Mouse (Mus musculus): ENCODE results near the gene Awat1. TPM values are rescaled to one million over a fixed set of nuclear protein-coding genes. Genes with fewer than 3 reads are reported as not detected.

Awat1 gene
- polyA plus RNA-seq (2012; ENCODE audit: insufficient read depth, insufficient read length, missing spikeins) = not detected in 2 replicates

DNA sequence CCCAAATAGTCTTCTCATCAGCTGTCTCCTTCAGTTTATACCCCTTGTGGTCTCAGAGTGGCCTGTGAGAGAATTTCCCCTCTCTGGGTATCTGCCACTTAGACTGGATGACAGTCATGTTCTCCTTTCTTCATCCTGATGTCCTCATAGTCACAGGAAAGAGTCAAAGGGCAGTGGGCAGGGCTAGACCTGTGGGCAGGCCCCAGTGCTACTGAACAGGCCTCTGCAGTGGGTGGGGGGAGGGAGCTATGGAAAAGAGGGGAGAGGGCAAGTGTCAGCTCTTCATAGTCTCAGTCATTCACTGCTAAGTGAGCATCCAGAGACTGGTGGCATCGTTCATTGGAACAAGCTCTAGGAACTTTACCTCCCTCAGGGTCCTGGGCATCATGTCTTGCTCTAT lies at the start of gene Awat1:
TSS of gene Awat1 (plus strand) at position 301 of the 400 bp plus-strand sequence.
- TF ChIP-seq CTCF (IDR thresholded peaks at IDR 0.05; ENCODE audit: low read depth, low read length) (no peak), POLR2A (IDR thresholded peaks at IDR 0.05; ENCODE audit: borderline replicate concordance, low read depth, low read length) (no peak)
- H3K4me3 ChIP-seq (ENCODE audit: insufficient read depth, low read length) = no peak within 1 kb of the TSS
- no peak within 1 kb of the TSS for H3K27ac ChIP-seq (ENCODE audit: insufficient read depth, low read depth, low read length)
- H3K4me1 ChIP-seq (ENCODE audit: control insufficient read depth, insufficient read depth, low read length) = no peaks in the 10 kb centered on the region

- TF ChIP-seq POLR2A (IDR thresholded peaks at IDR 0.05; ENCODE audit: borderline replicate concordance, low read depth, low read length) (no peak), CTCF (IDR thresholded peaks at IDR 0.05; ENCODE audit: low read depth, low read length) (no peak)
- Histone ChIP-seq H3K4me1 (ENCODE audit: control insufficient read depth, insufficient read depth, low read length) (no peaks in the 10 kb centered on the region), H3K27ac (ENCODE audit: insufficient read depth, low read depth, low read length) (no peak within 1 kb of the TSS), H3K4me3 (ENCODE audit: insufficient read depth, low read length) (no peak within 1 kb of the TSS)
Measured at GRCm38 (mm10) chrX:100524471-100524870, 47.6 kb upstream of the Awat1 start, which contains the start of gene Dgat2l6. TSS of gene Dgat2l6 (plus strand) at chrX:100524838.

- Histone ChIP-seq H3K27ac (ENCODE audit: insufficient read depth, low read depth, low read length) (no peak overlapping the region), H3K4me3 (ENCODE audit: insufficient read depth, low read length) (no peak overlapping the region), H3K4me1 (ENCODE audit: control insufficient read depth, insufficient read depth, low read length) (no peaks in the 10 kb centered on the region)
- no peak for TF ChIP-seq CTCF (IDR thresholded peaks at IDR 0.05; ENCODE audit: low read depth, low read length)
- TF ChIP-seq POLR2A (IDR thresholded peaks at IDR 0.05; ENCODE audit: borderline replicate concordance, low read depth, low read length) = no peak
Measured at GRCm38 (mm10) chrX:100556026-100556425, 16.0 kb upstream of the Awat1 start.

- TF ChIP-seq CTCF (IDR thresholded peaks at IDR 0.05; ENCODE audit: low read depth, low read length) (no peak), POLR2A (IDR thresholded peaks at IDR 0.05; ENCODE audit: borderline replicate concordance, low read depth, low read length) (no peak)
- Histone ChIP-seq H3K4me3 (ENCODE audit: insufficient read depth, low read length) (no peak overlapping the region), H3K4me1 (ENCODE audit: control insufficient read depth, insufficient read depth, low read length) (no peaks in the 10 kb centered on the region), H3K27ac (ENCODE audit: insufficient read depth, low read depth, low read length) (no peak overlapping the region)
Measured at GRCm38 (mm10) chrX:100565696-100566095, 6.4 kb upstream of the Awat1 start.

GRCm38 (mm10) chrX:100594791-100595190 lies 22.7 kb downstream of the Awat1 start, which contains the start of gene P2ry4:
TSS of gene P2ry4 (minus strand) at chrX:100594869.
- Histone ChIP-seq H3K27ac (ENCODE audit: insufficient read depth, low read depth, low read length) (no peak within 1 kb of the TSS), H3K4me3 (ENCODE audit: insufficient read depth, low read length) (no peak within 1 kb of the TSS), H3K4me1 (ENCODE audit: control insufficient read depth, insufficient read depth, low read length) (no peaks in the 10 kb centered on the region)
- TF ChIP-seq POLR2A (IDR thresholded peaks at IDR 0.05; ENCODE audit: borderline replicate concordance, low read depth, low read length) = no peak
- TF ChIP-seq CTCF (IDR thresholded peaks at IDR 0.05; ENCODE audit: low read depth, low read length) = no peak

- H3K4me3 ChIP-seq (ENCODE audit: insufficient read depth, low read length) = no peak overlapping the region
- TF ChIP-seq POLR2A (IDR thresholded peaks at IDR 0.05; ENCODE audit: borderline replicate concordance, low read depth, low read length) (no peak), CTCF (IDR thresholded peaks at IDR 0.05; ENCODE audit: low read depth, low read length) (no peak)
- no peak overlapping the region for H3K27ac ChIP-seq (ENCODE audit: insufficient read depth, low read depth, low read length)
- H3K4me1 ChIP-seq (ENCODE audit: control insufficient read depth, insufficient read depth, low read length) = peaks cover 2% of the 10 kb centered on the region; the same call in 1 of the 2 replicates
Measured at GRCm38 (mm10) chrX:100597439-100597838, 25.4 kb downstream of the Awat1 start.

DNA sequence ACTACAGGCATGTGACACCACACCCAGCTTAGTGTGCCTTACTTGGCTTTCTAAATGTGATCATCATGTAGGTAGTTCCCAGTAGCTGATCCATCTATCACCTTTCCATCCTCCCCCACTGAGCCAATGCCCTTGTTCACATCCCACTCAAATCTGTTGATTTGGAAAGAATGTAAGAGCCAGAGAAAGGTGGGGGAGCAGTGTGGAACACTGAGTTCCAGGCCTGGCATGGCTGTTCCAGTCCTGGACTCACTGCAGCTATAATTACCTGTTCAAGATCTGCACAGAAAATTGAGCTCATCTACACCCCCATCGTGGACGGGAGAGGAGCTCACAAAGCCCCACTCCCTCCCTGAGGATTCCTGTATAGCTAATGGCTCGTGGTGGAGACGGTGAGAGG lies 27.7 kb downstream of the Awat1 start:
- Histone ChIP-seq H3K4me3 (ENCODE audit: insufficient read depth, low read length) (no peak overlapping the region), H3K4me1 (ENCODE audit: control insufficient read depth, insufficient read depth, low read length) (peaks cover 2% of the 10 kb centered on the region; the same call in 1 of the 2 replicates), H3K27ac (ENCODE audit: insufficient read depth, low read depth, low read length) (no peak overlapping the region)
- no peak for TF ChIP-seq POLR2A (IDR thresholded peaks at IDR 0.05; ENCODE audit: borderline replicate concordance, low read depth, low read length)
- no peak for TF ChIP-seq CTCF (IDR thresholded peaks at IDR 0.05; ENCODE audit: low read depth, low read length)

- peaks cover 2% of the 10 kb centered on the region; the same call in 1 of the 2 replicates for H3K4me1 ChIP-seq (ENCODE audit: control insufficient read depth, insufficient read depth, low read length)
- H3K4me3 ChIP-seq (ENCODE audit: insufficient read depth, low read length) = no peak within 1 kb of the TSS
- H3K27ac ChIP-seq (ENCODE audit: insufficient read depth, low read depth, low read length) = no peak within 1 kb of the TSS
- no peak for TF ChIP-seq CTCF (IDR thresholded peaks at IDR 0.05; ENCODE audit: low read depth, low read length)
- no peak for TF ChIP-seq POLR2A (IDR thresholded peaks at IDR 0.05; ENCODE audit: borderline replicate concordance, low read depth, low read length)
Measured at GRCm38 (mm10) chrX:100605314-100605713, 33.3 kb downstream of the Awat1 start, which contains the start of gene Arr3. TSS of gene Arr3 (plus strand) at chrX:100605497.

DNA sequence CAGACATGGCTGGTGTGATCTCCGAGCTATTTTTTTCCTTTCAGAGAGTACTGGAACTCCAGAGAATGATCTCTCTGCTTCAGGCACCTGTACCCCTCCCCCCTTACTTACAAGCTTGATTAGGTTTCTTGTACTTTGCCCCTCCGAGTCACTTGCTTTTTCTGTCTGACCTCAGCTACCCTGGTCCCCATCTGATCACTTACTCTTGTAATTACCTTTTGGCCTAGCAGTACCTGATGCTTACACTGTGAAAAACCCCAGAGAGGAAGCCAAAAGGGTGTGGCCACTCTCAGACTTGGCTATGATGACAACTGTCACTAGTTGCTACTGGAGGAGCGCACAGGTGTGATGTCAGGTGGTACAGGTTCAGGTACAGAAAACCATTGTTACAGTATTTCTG lies 46.4 kb downstream of the Awat1 start:
- no peak for TF ChIP-seq POLR2A (IDR thresholded peaks at IDR 0.05; ENCODE audit: borderline replicate concordance, low read depth, low read length)
- no peak for TF ChIP-seq CTCF (IDR thresholded peaks at IDR 0.05; ENCODE audit: low read depth, low read length)

DNA sequence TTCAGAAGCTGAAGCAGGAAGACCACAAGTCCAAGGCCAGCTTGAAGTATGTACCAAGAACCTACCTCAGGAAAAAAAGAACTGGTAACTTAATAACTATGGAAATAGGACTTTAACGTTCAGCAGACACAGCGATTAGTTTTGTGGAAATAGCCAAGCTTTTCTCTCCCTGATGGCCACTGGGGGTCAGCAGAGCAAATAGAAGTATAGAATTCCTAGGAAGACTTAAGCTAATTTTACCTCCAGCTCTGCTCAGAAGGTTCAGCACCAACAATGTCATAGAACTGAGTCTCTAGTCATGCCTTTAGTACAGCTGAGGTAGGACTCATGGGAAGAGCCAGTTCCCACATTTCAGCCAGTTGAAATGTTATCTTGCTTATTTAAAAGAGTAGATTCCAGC lies 49.3 kb downstream of the Awat1 start:
- Histone ChIP-seq H3K4me3 (ENCODE audit: insufficient read depth, low read length) (no peak overlapping the region), H3K27ac (ENCODE audit: insufficient read depth, low read depth, low read length) (no peak overlapping the region), H3K4me1 (ENCODE audit: control insufficient read depth, insufficient read depth, low read length) (no peaks in the 10 kb centered on the region; the same call in 1 of the 2 replicates)
- no peak for TF ChIP-seq CTCF (IDR thresholded peaks at IDR 0.05; ENCODE audit: low read depth, low read length)
- no peak for TF ChIP-seq POLR2A (IDR thresholded peaks at IDR 0.05; ENCODE audit: borderline replicate concordance, low read depth, low read length)

More for the DNA sequence above, 46.4 kb downstream of the Awat1 start:
- H3K4me1 ChIP-seq (ENCODE audit: control insufficient read depth, insufficient read depth, low read length) = no peaks in the 10 kb centered on the region
- H3K27ac ChIP-seq (ENCODE audit: insufficient read depth, low read depth, low read length) = no peak overlapping the region
- H3K4me3 ChIP-seq (ENCODE audit: insufficient read depth, low read length) = no peak overlapping the region

Data from bone marrow macrophage, adult 2 months (primary cell).